Mouse (Mus musculus): Measurements from ENCODE around the gene Kcnj12.

GRCm38 (mm10) chr11:61091192-61091591, 68.8 kb downstream of the Kcnj12 start:
- no peak for TF ChIP-seq MYC (IDR thresholded peaks at IDR 0.05; ENCODE audit: low read depth, low read length)
- TF ChIP-seq POLR2AphosphoS2 (IDR thresholded peaks at IDR 0.05; ENCODE audit: low read length), result no peak
- TF ChIP-seq TAL1 (IDR thresholded peaks at IDR 0.05; ENCODE audit: low read length), result no peak
- TF ChIP-seq POLR2A (IDR thresholded peaks at IDR 0.05; ENCODE audit: control insufficient read depth in 1 of 2, insufficient read depth in 1 of 2, low read depth in 1 of 2, low read length in 2 of 2, poor library complexity in 1 of 2), result peak in 1 of 2 experiments; percentile 52; a peak in 2 of 4 replicates
- TF ChIP-seq MYB (IDR thresholded peaks at IDR 0.05; ENCODE audit: low read depth, low read length), result no peak
- TF ChIP-seq USF2 (IDR thresholded peaks at IDR 0.05; ENCODE audit: borderline replicate concordance in 1 of 2, insufficient read depth in 1 of 2, low read depth in 1 of 2, low read length in 2 of 2), result no peak
- no peak for TF ChIP-seq MAFK (IDR thresholded peaks at IDR 0.05; ENCODE audit: borderline replicate concordance, low read depth, low read length)
- TF ChIP-seq JUND (IDR thresholded peaks at IDR 0.05; ENCODE audit: low read depth, low read length), result no peak
- no peak for TF ChIP-seq MEF2A (IDR thresholded peaks at IDR 0.05; ENCODE audit: extremely low read depth, insufficient replicate concordance, low read depth, low read length, poor library complexity, severe bottlenecking)
- TF ChIP-seq ZKSCAN1 (IDR thresholded peaks at IDR 0.05; ENCODE audit: low read depth, low read length), result no peak
- TF ChIP-seq TCF12 (IDR thresholded peaks at IDR 0.05; ENCODE audit: low read depth, low read length), result no peak
- TF ChIP-seq CTCF (IDR thresholded peaks at IDR 0.05 in 2 of 3, conservative IDR thresholded peaks at IDR 0.05 in 1 of 3; ENCODE audit: control insufficient read depth in 1 of 3, insufficient read depth in 1 of 3, low read depth in 2 of 3, low read length in 3 of 3, poor library complexity in 1 of 3, severe bottlenecking in 1 of 3), result no peak
- TF ChIP-seq E2F4 (IDR thresholded peaks at IDR 0.05; ENCODE audit: borderline replicate concordance, low read depth, low read length), result no peak
